Mouse (Mus musculus) megakaryocyte, embryonic 14.5 days (primary cell): ENCODE results near the gene Slc9a5.

Experiments used
- FLI1 ChIP-seq: IDR thresholded peaks from 2 replicates; pipeline ENCODE4 v1.6.1; 2012; ENCODE audit warnings: low read length, inconsistent platforms, mixed read lengths
- GATA1 ChIP-seq: IDR thresholded peaks from 3 replicates; pipeline ENCODE4 v1.6.1; 2012; ENCODE audit warnings: mixed read lengths, low read length, inconsistent platforms, borderline replicate concordance

GRCm38 (mm10) chr8:105389096-105389495 is 40.5 kb downstream of the Slc9a5 start:
- TF ChIP-seq GATA1 (no peak), FLI1 (no peak)
